Mouse (Mus musculus): Measurements from ENCODE around the gene Fsd1. TPM values are rescaled to one million over a fixed set of nuclear protein-coding genes. Genes with fewer than 3 reads are reported as not detected.

Gene Fsd1
- polyA plus RNA-seq, 1 experiment from 2014 or later, result 203 TPM

- Histone ChIP-seq H3K4me1 (peaks cover 28% of the 10 kb centered on the region), H3K36me3 (replicated peaks) (no peaks in the 10 kb centered on the region; the same call in 1 of the 2 replicates), H3K27ac (no peak overlapping the region), H3K4me3 (no peak overlapping the region), H3K9me3 (no peaks in the 10 kb centered on the region), H3K9ac (no peak overlapping the region), H3K4me2 (no peak overlapping the region), H3K27me3 (replicated peaks) (no peaks in the 10 kb centered on the region)
- 86% methylated on average over 9 of the region's 9 CpGs for WGBS
- no peak for ATAC-seq (replicated peaks)
Observed at GRCm38 (mm10) chr17:55964996-55965395, 21.3 kb upstream of the Fsd1 start.

- WGBS, result 93% methylated on average over 4 of the region's 4 CpGs
- Histone ChIP-seq H3K27ac (no peak overlapping the region), H3K9me3 (no peaks in the 10 kb centered on the region), H3K9ac (no peak overlapping the region), H3K27me3 (replicated peaks) (no peaks in the 10 kb centered on the region), H3K36me3 (replicated peaks) (no peaks in the 10 kb centered on the region; the same call in 1 of the 2 replicates), H3K4me2 (no peak overlapping the region), H3K4me1 (peaks cover 40% of the 10 kb centered on the region), H3K4me3 (no peak overlapping the region)
- ATAC-seq (replicated peaks), result no peak
Observed at GRCm38 (mm10) chr17:55967186-55967585, 19.1 kb upstream of the Fsd1 start.

GRCm38 (mm10) chr17:55968210-55968609, 18.1 kb upstream of the Fsd1 start:
- H3K36me3 ChIP-seq (replicated peaks), result no peaks in the 10 kb centered on the region; the same call in 1 of the 2 replicates
- no peak for ATAC-seq (replicated peaks)
- no peak overlapping the region for H3K4me2 ChIP-seq
- no peak overlapping the region for H3K4me3 ChIP-seq
- no peaks in the 10 kb centered on the region for H3K27me3 ChIP-seq (replicated peaks)
- peaks cover 47% of the 10 kb centered on the region for H3K4me1 ChIP-seq
- H3K9me3 ChIP-seq, result no peaks in the 10 kb centered on the region
- no peak overlapping the region for H3K9ac ChIP-seq
- WGBS, result 43% methylated on average over 7 of the region's 7 CpGs
- H3K27ac ChIP-seq, result peak overlapping the region; percentile 89

DNA sequence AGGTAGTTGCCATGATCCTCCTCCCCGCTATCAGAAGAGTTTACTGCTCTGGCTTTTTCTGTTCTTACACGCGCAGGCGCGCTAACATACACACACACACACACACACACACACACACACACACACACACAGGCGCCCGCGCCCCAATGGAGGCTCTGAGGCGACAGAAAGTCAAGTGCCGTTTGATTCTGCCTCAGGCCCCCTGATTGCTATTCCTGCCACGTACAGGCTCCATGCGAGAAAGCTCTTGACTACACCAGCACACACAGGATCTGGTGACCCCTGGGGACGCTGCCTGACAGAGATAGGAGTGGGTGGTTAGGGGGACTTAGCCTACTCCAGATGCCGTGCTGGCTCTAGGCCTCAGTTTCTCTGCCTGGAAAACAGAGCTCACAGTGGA, 16.7 kb upstream of the Fsd1 start:
- peak; percentile 70 for ATAC-seq (replicated peaks)
- peak overlapping the region; percentile 81; the same call in 1 of the 2 replicates for H3K9ac ChIP-seq
- no peaks in the 10 kb centered on the region for H3K9me3 ChIP-seq
- peak overlapping the region; percentile 89 for H3K27ac ChIP-seq
- 11% methylated on average over 14 of the region's 14 CpGs for WGBS
- no peaks in the 10 kb centered on the region for H3K27me3 ChIP-seq (replicated peaks)
- peak overlapping the region; percentile 65 for H3K4me2 ChIP-seq
- H3K4me3 ChIP-seq, result peak overlapping the region; percentile 76
- peaks cover 47% of the 10 kb centered on the region for H3K4me1 ChIP-seq
- peaks cover 2% of the 10 kb centered on the region; the same call in 1 of the 2 replicates for H3K36me3 ChIP-seq (replicated peaks)

DNA sequence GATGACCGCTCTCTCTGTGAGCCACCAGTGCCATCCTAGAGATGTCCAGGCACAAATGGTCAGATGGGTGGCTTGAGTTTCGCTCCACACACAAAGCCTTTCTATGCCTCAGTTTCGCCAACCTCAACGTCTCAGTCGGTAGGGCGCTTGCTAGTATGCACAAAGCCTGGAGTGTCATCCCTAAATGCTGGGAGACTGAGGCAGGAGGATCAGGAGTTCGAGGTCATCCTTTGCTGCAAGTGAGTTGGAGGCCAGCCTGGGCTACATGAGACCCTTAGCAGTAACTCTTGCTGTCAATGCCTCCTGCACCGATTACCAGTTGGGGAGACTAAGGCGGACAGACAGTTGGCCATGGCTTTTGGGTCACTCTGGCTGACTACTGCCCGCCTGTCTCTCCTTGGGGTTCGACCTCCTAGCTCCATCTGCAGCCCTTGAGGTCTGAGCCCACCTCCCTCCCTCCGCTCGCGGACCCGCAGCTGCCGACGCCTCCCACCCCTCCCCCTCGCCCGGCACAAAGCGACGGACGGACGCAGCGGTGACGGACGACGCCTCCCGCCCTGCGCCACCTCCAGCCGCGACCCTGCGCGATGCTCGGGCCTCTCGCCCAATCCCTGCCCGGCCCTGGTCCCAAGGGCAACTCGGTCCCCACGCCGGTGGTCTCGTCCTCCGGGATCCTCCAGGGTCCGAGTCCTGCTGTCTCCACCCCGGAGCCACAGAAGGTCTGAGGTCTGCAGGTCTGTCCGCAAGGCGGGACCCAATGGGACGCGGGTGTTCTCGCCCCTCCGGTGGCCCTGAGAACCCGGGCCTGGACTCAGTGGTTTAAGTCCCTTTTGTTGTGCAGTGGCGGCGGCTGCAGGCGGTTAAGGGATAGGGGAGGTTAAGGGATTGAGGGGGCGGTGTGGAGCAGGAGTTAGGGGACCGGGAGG, 16.1 kb upstream of the Fsd1 start, which contains the start of gene Shd:
Gene Shd (plus strand): TSS at position 502 of the 926 bp plus-strand sequence.
- Histone ChIP-seq H3K4me1 (peaks cover 47% of the 10 kb centered on the region), H3K4me2 (peak within 1 kb of the TSS; percentile 65), H3K36me3 (replicated peaks) (peaks cover 5% of the 10 kb centered on the region; the same call in 1 of the 2 replicates)

GRCm38 (mm10) chr17:55971453-55971852, 14.9 kb upstream of the Fsd1 start:
- H3K4me1 ChIP-seq, result peaks cover 53% of the 10 kb centered on the region
- WGBS, result 19% methylated on average over 22 of the region's 22 CpGs
- H3K9me3 ChIP-seq, result no peaks in the 10 kb centered on the region
- H3K27me3 ChIP-seq (replicated peaks), result no peaks in the 10 kb centered on the region
- peaks cover 5% of the 10 kb centered on the region; the same call in 1 of the 2 replicates for H3K36me3 ChIP-seq (replicated peaks)
- peak overlapping the region; percentile 65 for H3K4me2 ChIP-seq
- peak overlapping the region; percentile 81 for H3K9ac ChIP-seq
- peak overlapping the region; percentile 89; the same call in 1 of the 2 replicates for H3K27ac ChIP-seq
- H3K4me3 ChIP-seq, result peak overlapping the region; percentile 76
- ATAC-seq (replicated peaks), result no peak

More for the DNA sequence above, 16.1 kb upstream of the Fsd1 start, which contains the start of gene Shd:
- 6% methylated on average over 55 of the region's 55 CpGs for WGBS
- peak; percentile 61 for ATAC-seq (replicated peaks)
- Histone ChIP-seq H3K4me3 (peak within 1 kb of the TSS; percentile 76), H3K9ac (peak within 1 kb of the TSS; percentile 81), H3K27ac (peak within 1 kb of the TSS; percentile 89), H3K9me3 (no peaks in the 10 kb centered on the region), H3K27me3 (replicated peaks) (no peaks in the 10 kb centered on the region)

- H3K4me2 ChIP-seq, result no peak overlapping the region; the same call in 1 of the 2 replicates
Observed at GRCm38 (mm10) chr17:55976255-55976862, 9.9 kb upstream of the Fsd1 start.

DNA sequence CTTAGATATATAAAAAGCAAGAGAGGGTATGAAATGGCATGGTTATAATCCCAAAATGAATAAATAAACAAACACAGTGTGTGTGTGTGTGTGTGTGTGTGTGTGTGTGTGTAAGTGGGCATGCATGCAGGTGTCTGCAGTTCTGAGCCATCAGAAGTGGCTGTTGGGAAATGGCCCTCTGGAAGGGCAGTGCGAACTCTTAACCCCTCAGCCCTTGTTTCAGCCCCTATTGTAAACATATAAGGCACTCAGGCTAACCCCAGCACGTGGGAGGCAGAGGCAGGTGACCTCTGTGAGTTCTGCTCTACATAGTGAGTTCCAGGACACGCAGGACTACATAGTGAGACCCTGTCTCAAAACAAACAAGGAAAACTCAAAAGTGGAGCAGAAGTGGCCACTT, 9.0 kb upstream of the Fsd1 start:
- Histone ChIP-seq H3K9ac (no peak overlapping the region), H3K4me3 (no peak overlapping the region), H3K27me3 (replicated peaks) (no peaks in the 10 kb centered on the region), H3K9me3 (no peaks in the 10 kb centered on the region), H3K36me3 (replicated peaks) (peaks cover 5% of the 10 kb centered on the region; the same call in 1 of the 2 replicates), H3K4me1 (peaks cover 18% of the 10 kb centered on the region), H3K4me2 (no peak overlapping the region), H3K27ac (peak overlapping the region; percentile 68; the same call in 1 of the 2 replicates)
- WGBS, result 64% methylated on average over 3 of the region's 3 CpGs
- ATAC-seq (replicated peaks), result 0 out of 2 replicates have a peak, but pooled peaks have one; percentile 0

More at GRCm38 (mm10) chr17:55976255-55976862, 9.9 kb upstream of the Fsd1 start:
- peaks cover 27% of the 10 kb centered on the region for H3K4me1 ChIP-seq
- H3K36me3 ChIP-seq (replicated peaks), result peaks cover 5% of the 10 kb centered on the region; the same call in 1 of the 2 replicates
- peak overlapping the region; percentile 68 for H3K27ac ChIP-seq
- no peak overlapping the region for H3K4me3 ChIP-seq
- H3K9ac ChIP-seq, result no peak overlapping the region
- WGBS, result 18% methylated on average over 13 of the region's 13 CpGs
- peak; percentile 73 for ATAC-seq (replicated peaks)
- H3K9me3 ChIP-seq, result no peaks in the 10 kb centered on the region
- no peaks in the 10 kb centered on the region for H3K27me3 ChIP-seq (replicated peaks)

- no peak overlapping the region for H3K4me2 ChIP-seq
- H3K27me3 ChIP-seq (replicated peaks), result no peaks in the 10 kb centered on the region
- H3K4me1 ChIP-seq, result peaks cover 16% of the 10 kb centered on the region
- ATAC-seq (replicated peaks), result no peak
- no peak overlapping the region for H3K4me3 ChIP-seq
- no peaks in the 10 kb centered on the region for H3K9me3 ChIP-seq
- peaks cover 25% of the 10 kb centered on the region for H3K36me3 ChIP-seq (replicated peaks)
- no peak overlapping the region for H3K9ac ChIP-seq
- H3K27ac ChIP-seq, result no peak overlapping the region
- 90% methylated on average over 8 of the region's 8 CpGs for WGBS
Observed at GRCm38 (mm10) chr17:55990278-55990898, 4.1 kb downstream of the Fsd1 start.

DNA sequence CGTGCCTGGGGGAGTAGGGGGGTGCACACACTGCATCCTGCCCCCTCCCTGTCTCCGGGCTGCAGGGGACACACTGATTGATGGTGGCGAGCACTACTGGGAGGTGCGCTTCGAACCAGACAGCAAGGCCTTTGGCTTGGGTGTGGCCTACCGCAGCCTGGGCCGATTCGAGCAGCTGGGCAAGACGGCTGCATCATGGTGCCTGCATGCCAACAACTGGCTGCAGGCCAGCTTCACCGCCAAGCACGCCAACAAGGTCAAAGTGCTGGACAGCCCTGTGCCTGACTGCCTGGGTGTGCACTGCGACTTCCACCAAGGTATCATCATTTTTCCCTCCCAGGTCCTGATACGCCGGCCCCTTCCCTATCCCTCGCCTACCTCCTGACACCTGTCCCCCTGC, 9.7 kb downstream of the Fsd1 start:
- no peak overlapping the region for H3K9ac ChIP-seq
- 86% methylated on average over 15 of the region's 15 CpGs for WGBS
- H3K9me3 ChIP-seq, result no peaks in the 10 kb centered on the region
- no peak overlapping the region for H3K4me3 ChIP-seq
- peaks cover 23% of the 10 kb centered on the region for H3K36me3 ChIP-seq (replicated peaks)
- peaks cover 11% of the 10 kb centered on the region; the same call in 1 of the 2 replicates for H3K27me3 ChIP-seq (replicated peaks)
- ATAC-seq (replicated peaks), result no peak
- no peaks in the 10 kb centered on the region for H3K4me1 ChIP-seq
- no peak overlapping the region for H3K4me2 ChIP-seq
- no peak overlapping the region for H3K27ac ChIP-seq

DNA sequence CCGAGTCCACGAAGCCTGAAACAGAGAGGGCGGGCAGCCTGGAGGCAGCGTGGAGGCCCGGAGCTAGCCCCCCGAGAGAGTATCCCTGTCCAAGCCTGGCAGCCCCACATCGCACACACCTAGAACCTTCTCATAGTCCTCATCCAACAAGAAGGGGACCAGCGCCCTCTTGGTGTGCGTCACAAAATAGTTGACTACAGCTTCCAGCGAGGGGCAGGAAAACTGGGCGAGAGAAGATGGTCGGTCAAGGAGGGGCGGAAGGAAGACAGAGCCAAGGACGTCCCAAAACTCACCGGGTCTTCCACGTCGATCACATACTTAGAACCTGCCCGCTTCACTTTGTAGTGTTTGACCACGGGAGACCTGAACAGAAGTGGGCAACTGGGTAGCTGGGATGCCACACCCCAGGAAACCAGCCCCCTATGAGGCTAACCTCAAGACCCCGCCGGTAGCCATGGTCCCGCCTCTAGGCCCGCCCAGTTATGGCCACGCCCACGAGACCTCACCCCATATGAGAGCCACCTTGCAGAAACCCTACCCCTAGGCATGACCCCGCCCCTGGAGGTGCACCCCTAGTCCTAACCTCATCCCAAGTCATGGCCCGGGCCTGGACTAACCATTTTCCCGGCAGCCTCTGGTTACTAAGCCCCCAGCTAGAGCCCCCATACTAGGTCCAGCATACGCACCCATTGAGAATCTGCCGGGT, 13.6 kb downstream of the Fsd1 start:
- Histone ChIP-seq H3K27ac (no peak overlapping the region), H3K4me3 (no peak overlapping the region), H3K4me2 (no peak overlapping the region), H3K9ac (no peak overlapping the region), H3K4me1 (no peaks in the 10 kb centered on the region), H3K27me3 (replicated peaks) (peaks cover 14% of the 10 kb centered on the region; the same call in 1 of the 2 replicates), H3K36me3 (replicated peaks) (no peaks in the 10 kb centered on the region; the same call in 1 of the 2 replicates), H3K9me3 (no peaks in the 10 kb centered on the region)
- peak; percentile 10; the same call in 1 of the 2 replicates for ATAC-seq (replicated peaks)
- WGBS, result 10% methylated on average over 30 of the region's 30 CpGs

Measured in midbrain, embryonic 15.5 days (tissue).